Mouse (Mus musculus): ENCODE results near the gene Swsap1. TPM values are rescaled to one million over a fixed set of nuclear protein-coding genes. Genes with fewer than 3 reads are reported as not detected.

The Swsap1 gene
- polyA plus RNA-seq, 2 experiments = 7.0 to 12.8 TPM

GRCm38 (mm10) chr9:21925034-21925433 is 30.5 kb upstream of the Swsap1 start:
- Histone ChIP-seq H3K36me3 (ENCODE audit: control insufficient read depth, insufficient read depth, low read length) (peaks cover 6% of the 10 kb centered on the region; the same call in 1 of the 2 replicates), H3K9me3 (ENCODE audit: control insufficient read depth, low read length) (no peaks in the 10 kb centered on the region)

GRCm38 (mm10) chr9:21925506-21925905 is 30.0 kb upstream of the Swsap1 start:
- Histone ChIP-seq H3K4me1 (ENCODE audit: control insufficient read depth, insufficient read depth, low read length) (peaks cover 7% of the 10 kb centered on the region; the same call in 1 of the 2 replicates), H3K4me2 (replicated peaks; ENCODE audit: low read depth, low read length, severe bottlenecking) (no peak overlapping the region), H3K36me3 (ENCODE audit: control insufficient read depth, insufficient read depth, low read length) (peaks cover 6% of the 10 kb centered on the region; the same call in 1 of the 2 replicates), H3K4me3 (replicated peaks; ENCODE audit: low read length) (no peak overlapping the region), H3K27ac (replicated peaks; ENCODE audit: low read depth, low read length) (no peak overlapping the region), H3K9me3 (ENCODE audit: control insufficient read depth, low read length) (no peaks in the 10 kb centered on the region), H3K27me3 (ENCODE audit: control insufficient read depth, insufficient read depth, low read length) (no peaks in the 10 kb centered on the region), H3K9ac (ENCODE audit: low read depth, low read length, severe bottlenecking) (no peak overlapping the region)
- WGBS = 96% methylated on average over 1 of the region's 1 CpGs
- DNase-seq (ENCODE audit: low spot score) (no peak), ATAC-seq (ENCODE audit: low FRiP score, low read depth) (no peak)
- no peak for TF ChIP-seq POLR2A (IDR thresholded peaks at IDR 0.05; ENCODE audit: borderline replicate concordance, extremely low read depth, insufficient read depth, insufficient read length)

More at GRCm38 (mm10) chr9:21925034-21925433, 30.5 kb upstream of the Swsap1 start:
- no peak overlapping the region for H3K4me2 ChIP-seq (replicated peaks; ENCODE audit: low read depth, low read length, severe bottlenecking)
- H3K27ac ChIP-seq (replicated peaks; ENCODE audit: low read depth, low read length) = no peak overlapping the region
- TF ChIP-seq POLR2A (IDR thresholded peaks at IDR 0.05; ENCODE audit: borderline replicate concordance, extremely low read depth, insufficient read depth, insufficient read length) = no peak
- H3K9ac ChIP-seq (ENCODE audit: low read depth, low read length, severe bottlenecking) = no peak overlapping the region
- H3K4me3 ChIP-seq (replicated peaks; ENCODE audit: low read length) = no peak overlapping the region
- no peak for ATAC-seq (ENCODE audit: low FRiP score, low read depth)
- H3K27me3 ChIP-seq (ENCODE audit: control insufficient read depth, insufficient read depth, low read length) = no peaks in the 10 kb centered on the region
- DNase-seq (ENCODE audit: low spot score) = no peak
- 97% methylated on average over 3 of the region's 3 CpGs for WGBS
- H3K4me1 ChIP-seq (ENCODE audit: control insufficient read depth, insufficient read depth, low read length) = peaks cover 7% of the 10 kb centered on the region; the same call in 1 of the 2 replicates

- no peak for TF ChIP-seq POLR2A (IDR thresholded peaks at IDR 0.05; ENCODE audit: borderline replicate concordance, extremely low read depth, insufficient read depth, insufficient read length)
- H3K9me3 ChIP-seq (ENCODE audit: control insufficient read depth, low read length) = no peaks in the 10 kb centered on the region
- ATAC-seq (ENCODE audit: low FRiP score, low read depth) = no peak
- peak overlapping the region; percentile 70; the same call in 1 of the 2 replicates for H3K9ac ChIP-seq (ENCODE audit: low read depth, low read length, severe bottlenecking)
- peak overlapping the region; percentile 60 for H3K4me2 ChIP-seq (replicated peaks; ENCODE audit: low read depth, low read length, severe bottlenecking)
- H3K36me3 ChIP-seq (ENCODE audit: control insufficient read depth, insufficient read depth, low read length) = peaks cover 6% of the 10 kb centered on the region; the same call in 1 of the 2 replicates
- no peak for DNase-seq (ENCODE audit: low spot score)
- 86% methylated on average over 6 of the region's 6 CpGs for WGBS
- H3K4me1 ChIP-seq (ENCODE audit: control insufficient read depth, insufficient read depth, low read length) = peaks cover 7% of the 10 kb centered on the region; the same call in 1 of the 2 replicates
- H3K27me3 ChIP-seq (ENCODE audit: control insufficient read depth, insufficient read depth, low read length) = no peaks in the 10 kb centered on the region
- H3K4me3 ChIP-seq (replicated peaks; ENCODE audit: low read length) = 0 out of 2 replicates have a peak overlapping the region, but pooled peaks have one; percentile 48
- no peak overlapping the region for H3K27ac ChIP-seq (replicated peaks; ENCODE audit: low read depth, low read length)
Measured at GRCm38 (mm10) chr9:21926155-21926554, 29.4 kb upstream of the Swsap1 start.

- Histone ChIP-seq H3K9ac (ENCODE audit: low read depth, low read length, severe bottlenecking) (peak overlapping the region; percentile 70), H3K4me1 (ENCODE audit: control insufficient read depth, insufficient read depth, low read length) (peaks cover 7% of the 10 kb centered on the region; the same call in 1 of the 2 replicates), H3K9me3 (ENCODE audit: control insufficient read depth, low read length) (no peaks in the 10 kb centered on the region), H3K27me3 (ENCODE audit: control insufficient read depth, insufficient read depth, low read length) (no peaks in the 10 kb centered on the region), H3K27ac (replicated peaks; ENCODE audit: low read depth, low read length) (peak overlapping the region; percentile 15; the same call in 1 of the 2 replicates), H3K36me3 (ENCODE audit: control insufficient read depth, insufficient read depth, low read length) (peaks cover 6% of the 10 kb centered on the region; the same call in 1 of the 2 replicates), H3K4me2 (replicated peaks; ENCODE audit: low read depth, low read length, severe bottlenecking) (peak overlapping the region; percentile 60), H3K4me3 (replicated peaks; ENCODE audit: low read length) (peak overlapping the region; percentile 48)
- ATAC-seq (ENCODE audit: low FRiP score, low read depth) (no peak), DNase-seq (ENCODE audit: low spot score) (no peak)
- TF ChIP-seq POLR2A (IDR thresholded peaks at IDR 0.05; ENCODE audit: borderline replicate concordance, extremely low read depth, insufficient read depth, insufficient read length) = no peak
- 5% methylated on average over 6 of the region's 6 CpGs for WGBS
Measured at GRCm38 (mm10) chr9:21926784-21927183, 28.8 kb upstream of the Swsap1 start.

- peak within 1 kb of the TSS; percentile 60 for H3K4me2 ChIP-seq (replicated peaks; ENCODE audit: low read depth, low read length, severe bottlenecking)
- peak within 1 kb of the TSS; percentile 48 for H3K4me3 ChIP-seq (replicated peaks; ENCODE audit: low read length)
- H3K9me3 ChIP-seq (ENCODE audit: control insufficient read depth, low read length) = no peaks in the 10 kb centered on the region
- peak within 1 kb of the TSS; percentile 15; the same call in 1 of the 2 replicates for H3K27ac ChIP-seq (replicated peaks; ENCODE audit: low read depth, low read length)
- H3K4me1 ChIP-seq (ENCODE audit: control insufficient read depth, insufficient read depth, low read length) = peaks cover 7% of the 10 kb centered on the region; the same call in 1 of the 2 replicates
- ATAC-seq (ENCODE audit: low FRiP score, low read depth) (peak; percentile 98), DNase-seq (ENCODE audit: low spot score) (peak; percentile 96)
- no peaks in the 10 kb centered on the region for H3K27me3 ChIP-seq (ENCODE audit: control insufficient read depth, insufficient read depth, low read length)
- peaks cover 6% of the 10 kb centered on the region; the same call in 1 of the 2 replicates for H3K36me3 ChIP-seq (ENCODE audit: control insufficient read depth, insufficient read depth, low read length)
- H3K9ac ChIP-seq (ENCODE audit: low read depth, low read length, severe bottlenecking) = peak within 1 kb of the TSS; percentile 70
- TF ChIP-seq POLR2A (IDR thresholded peaks at IDR 0.05; ENCODE audit: borderline replicate concordance, extremely low read depth, insufficient read depth, insufficient read length) = peak; percentile 49; the same call in 1 of the 2 replicates
- 3% methylated on average over 28 of the region's 28 CpGs for WGBS
Measured at GRCm38 (mm10) chr9:21927208-21927753, 28.3 kb upstream of the Swsap1 start, which contains the start of the genes Ccdc159 and Tmem205. Ccdc159 (plus strand) TSS chr9:21927471. Tmem205 (minus strand) TSS chr9:21927556.
